Mouse (Mus musculus) gastrocnemius, postnatal 25 days (tissue): ENCODE measurements around the gene Fancd2. TPM values are rescaled to one million over a fixed set of nuclear protein-coding genes. Genes with fewer than 3 reads are reported as not detected.

ENCODE experiments used
- DNase-seq: peaks from one replicate; pipeline ENCODE4 v3.0.0; 2022
- long read RNA-seq, 2 experiments: library from polyadenylated mRNA; stranded (forward); transcript quantifications; one replicate each; pipeline ENCODE4 v2.0.0; 2021
- total RNA-seq, 2 experiments: library from RNA; stranded (reverse); gene quantifications; 1 replicate in 1 of 2; 2 replicates in 1 of 2; pipeline ENCODE4 v1.2.3; 2021

Gene Fancd2
- total RNA-seq = under 1 TPM; 0.41 to 0.56 TPM
- long read RNA-seq, experiment 1, partial matches to known transcripts = 0 of 14 reads
- long read RNA-seq, experiment 1, other reads (novel, unspliced or antisense) = 14 of 14 reads
- long read RNA-seq, experiment 2, partial matches to known transcripts = 0 of 17 reads
- long read RNA-seq, experiment 2, other reads (novel, unspliced or antisense) = 17 of 17 reads

GRCm38 (mm10) chr6:113530932-113531839, at the start of gene Fancd2, which contains the start of gene Emc3:
TSS of gene Fancd2 (plus strand) at chr6:113531682.
TSS of gene Emc3 (minus strand) at chr6:113531652.
- peak; percentile 85 for DNase-seq

- peak; percentile 39 for DNase-seq
Observed at GRCm38 (mm10) chr6:113482477-113483099, 48.9 kb upstream of the Fancd2 start.

DNA sequence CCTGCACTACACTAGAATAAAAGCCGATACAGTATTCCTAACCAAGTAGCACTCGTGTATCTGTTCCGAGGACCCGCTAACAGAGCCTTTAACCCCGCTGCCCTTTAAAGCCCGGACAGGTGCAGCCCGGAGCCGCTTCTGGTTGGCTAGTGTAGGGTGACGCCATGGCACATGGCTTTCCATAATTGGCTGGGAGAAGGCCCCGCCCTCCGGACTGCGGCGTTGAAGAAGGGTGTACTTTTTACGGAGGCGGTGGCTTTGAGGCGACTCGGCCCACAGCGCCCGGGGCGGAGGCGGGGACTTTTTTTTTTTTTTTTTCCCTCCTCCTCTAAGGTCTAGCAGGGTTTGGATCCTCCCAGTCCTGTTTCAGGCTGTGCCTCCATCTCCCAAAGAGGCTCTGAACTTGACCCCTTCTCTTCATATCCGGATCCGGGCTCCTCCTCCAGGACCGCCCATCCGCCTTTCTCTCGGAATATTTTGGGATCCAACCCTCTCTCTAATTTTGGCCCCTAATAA, 48.3 kb upstream of the Fancd2 start, which contains the start of gene Creld1:
Gene Creld1, plus strand, starts transcription at position 198 of the 516 bp plus-strand sequence.
- DNase-seq = peak; percentile 96

GRCm38 (mm10) chr6:113483729-113484128, 47.8 kb upstream of the Fancd2 start:
- DNase-seq = no peak

DNA sequence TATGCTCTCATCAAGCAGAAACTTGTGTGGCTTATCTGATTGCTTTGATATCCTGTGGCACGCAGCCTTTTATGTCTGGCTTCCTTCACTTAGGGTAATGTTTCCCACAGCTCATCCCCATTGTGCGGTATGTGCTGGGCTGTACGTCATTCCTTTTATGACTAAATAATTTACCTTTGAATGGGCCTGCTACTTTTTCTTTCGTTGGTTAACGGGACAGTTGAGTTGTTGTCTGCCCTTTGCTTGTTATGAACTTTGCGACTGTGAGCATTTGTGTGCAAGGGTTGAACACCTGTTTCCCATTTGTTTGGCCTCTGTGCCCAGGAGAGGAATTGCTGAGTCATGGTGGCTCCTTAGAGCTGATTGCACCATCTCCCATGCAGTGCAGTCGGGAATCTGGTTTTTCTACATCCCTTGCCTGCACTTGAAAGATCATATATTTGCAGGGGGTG, 44.3 kb upstream of the Fancd2 start:
- DNase-seq = peak; percentile 47

DNA sequence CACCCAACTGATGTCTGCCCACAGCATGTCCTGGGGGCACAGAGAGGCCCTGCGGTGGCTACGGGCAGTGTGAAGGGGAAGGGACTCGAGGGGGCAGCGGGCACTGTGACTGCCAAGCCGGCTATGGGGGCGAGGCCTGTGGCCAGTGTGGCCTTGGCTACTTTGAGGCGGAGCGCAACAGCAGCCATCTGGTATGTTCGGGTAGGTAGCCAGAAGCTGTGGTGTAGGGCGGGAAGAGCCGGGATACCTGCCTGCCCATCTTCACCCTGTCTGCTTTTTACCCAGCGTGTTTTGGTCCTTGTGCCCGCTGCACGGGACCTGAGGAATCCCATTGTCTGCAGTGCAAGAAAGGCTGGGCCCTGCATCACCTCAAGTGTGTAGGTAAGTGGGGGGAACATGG, 42.1 kb upstream of the Fancd2 start:
- DNase-seq = no peak

DNA sequence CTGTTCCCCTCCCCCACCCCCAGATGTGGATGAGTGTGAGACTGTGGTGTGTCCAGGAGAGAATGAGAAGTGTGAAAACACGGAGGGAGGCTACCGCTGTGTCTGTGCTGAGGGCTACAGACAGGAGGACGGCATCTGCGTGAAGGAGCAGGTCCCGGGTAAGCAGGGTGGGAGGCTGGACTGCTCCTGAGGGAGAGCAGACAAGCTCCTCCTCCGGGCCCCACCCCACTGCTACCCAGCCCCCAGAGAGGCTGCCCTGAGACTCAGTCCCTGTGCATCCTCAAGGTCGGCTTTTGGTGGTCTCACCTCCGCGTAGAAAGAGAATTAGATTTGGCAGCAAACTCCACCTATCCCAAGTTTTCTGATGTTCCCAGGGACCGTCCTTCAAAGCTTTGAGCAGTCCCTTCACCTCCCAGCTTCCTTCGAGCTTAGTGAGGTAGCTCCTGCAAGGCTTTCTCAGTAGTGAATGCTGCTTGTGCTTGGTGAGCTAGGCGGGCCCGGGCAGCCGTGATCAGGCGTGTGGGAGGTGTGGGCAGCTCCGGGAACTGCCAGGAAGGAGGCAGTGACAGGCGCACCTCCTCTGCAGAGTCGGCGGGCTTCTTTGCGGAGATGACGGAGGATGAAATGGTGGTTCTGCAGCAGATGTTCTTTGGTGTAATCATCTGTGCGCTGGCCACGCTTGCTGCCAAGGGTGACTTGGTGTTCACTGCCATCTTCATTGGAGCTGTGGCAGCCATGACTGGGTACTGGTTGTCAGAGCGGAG, 39.2 kb upstream of the Fancd2 start:
- DNase-seq = no peak

DNA sequence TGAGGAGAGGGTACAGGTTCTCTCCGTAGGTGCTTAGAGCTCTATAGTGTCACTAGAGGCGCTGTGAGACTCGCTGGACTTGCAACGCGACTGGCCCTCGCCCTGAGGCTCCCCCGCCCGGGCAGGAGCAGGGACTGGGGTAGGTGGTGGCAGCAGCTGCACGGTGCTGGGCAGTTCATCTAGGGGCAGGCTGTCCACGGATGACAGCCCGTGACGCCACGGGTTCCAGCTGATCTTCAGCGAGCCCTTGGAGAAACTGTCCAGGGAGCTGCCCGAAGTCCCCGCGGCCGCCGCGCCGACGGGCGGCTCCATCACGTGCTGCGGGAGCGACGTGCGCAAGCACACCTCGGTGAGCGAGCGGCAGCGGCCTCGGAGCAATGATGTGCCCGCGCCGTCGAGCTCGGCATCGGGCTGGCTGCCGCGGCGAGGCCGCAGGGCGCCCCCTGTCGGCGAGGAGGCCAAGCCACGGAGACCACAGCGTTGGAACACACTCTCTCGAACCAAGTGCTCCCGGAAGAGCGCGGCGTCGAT, 37.2 kb upstream of the Fancd2 start:
- DNase-seq = peak; percentile 76

GRCm38 (mm10) chr6:113495071-113495675, 36.3 kb upstream of the Fancd2 start:
- peak; percentile 50 for DNase-seq

DNA sequence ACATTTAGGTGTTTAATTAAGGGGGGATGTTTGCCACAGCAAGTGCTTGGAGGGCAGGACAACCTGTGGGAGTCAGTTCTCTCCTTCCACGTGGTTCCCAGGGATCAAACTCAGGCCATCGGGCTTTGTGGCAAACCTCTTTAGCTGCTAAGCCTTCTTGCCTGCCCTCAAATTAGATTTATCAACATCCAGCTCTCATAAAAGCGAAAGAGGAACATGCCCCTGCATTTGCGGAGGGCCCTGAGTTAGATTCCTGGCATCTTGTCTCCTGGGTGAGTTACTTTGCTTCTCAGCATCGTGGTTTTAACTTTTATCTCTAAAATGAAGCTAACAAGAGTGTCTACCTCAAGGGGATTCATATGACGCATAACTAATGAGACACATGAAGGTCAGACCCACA, 32.1 kb upstream of the Fancd2 start:
- no peak for DNase-seq

DNA sequence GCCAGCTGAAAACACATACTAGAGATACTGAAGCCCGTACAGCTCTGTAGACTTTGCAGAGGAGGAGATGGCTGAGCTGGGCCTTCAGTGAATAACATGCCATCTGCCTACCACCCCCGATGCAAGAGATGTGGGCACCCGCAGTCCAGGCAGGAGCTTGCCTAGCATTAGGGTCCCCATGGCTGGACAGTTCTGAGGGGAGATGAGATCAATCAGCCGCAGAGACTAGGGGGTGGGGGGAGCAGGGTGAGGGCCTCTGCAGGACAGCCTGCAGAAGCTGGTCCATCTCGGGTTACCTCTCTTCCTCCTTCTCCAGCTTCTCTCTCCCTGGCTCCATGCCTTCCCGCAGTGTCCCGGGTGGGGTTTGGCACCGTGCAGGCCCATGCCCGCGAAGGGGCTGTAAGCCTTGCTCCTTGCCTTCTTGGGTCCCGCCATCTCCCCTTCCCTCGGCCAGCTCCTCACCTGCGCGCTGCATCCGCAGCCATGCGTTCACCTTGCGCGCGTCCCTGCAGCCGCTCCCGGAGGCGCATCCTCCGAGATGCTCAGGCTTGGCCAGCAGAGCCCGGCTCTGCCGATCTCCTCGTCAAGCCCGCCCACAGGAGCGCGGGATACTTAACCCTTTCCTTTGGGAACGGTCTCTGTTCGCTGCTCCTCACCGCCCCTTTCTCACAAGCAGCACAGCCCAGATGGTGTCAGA, 29.9 kb upstream of the Fancd2 start, which contains the start of gene Prrt3:
Gene Prrt3, minus strand, starts transcription at position 544 of the 697 bp plus-strand sequence.
- no peak for DNase-seq

DNA sequence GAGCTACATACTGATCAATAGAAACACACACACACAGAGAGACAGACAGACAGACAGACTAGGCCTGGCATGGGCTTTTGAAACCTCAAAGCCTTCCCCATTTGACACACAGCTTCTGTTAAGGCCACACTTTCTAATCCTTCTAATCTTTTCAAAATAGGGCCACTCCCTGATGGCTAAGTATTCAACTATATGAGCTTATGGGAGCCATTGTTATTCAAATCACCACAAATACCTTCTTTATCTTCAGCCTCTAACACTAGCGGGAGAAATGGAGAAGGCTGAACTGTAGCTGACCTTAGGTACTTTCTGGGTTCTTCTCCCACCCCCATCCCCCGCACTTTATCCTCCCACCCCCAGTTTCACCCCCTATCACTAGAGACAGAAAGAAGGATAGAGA, 28.7 kb upstream of the Fancd2 start:
- no peak for DNase-seq

DNA sequence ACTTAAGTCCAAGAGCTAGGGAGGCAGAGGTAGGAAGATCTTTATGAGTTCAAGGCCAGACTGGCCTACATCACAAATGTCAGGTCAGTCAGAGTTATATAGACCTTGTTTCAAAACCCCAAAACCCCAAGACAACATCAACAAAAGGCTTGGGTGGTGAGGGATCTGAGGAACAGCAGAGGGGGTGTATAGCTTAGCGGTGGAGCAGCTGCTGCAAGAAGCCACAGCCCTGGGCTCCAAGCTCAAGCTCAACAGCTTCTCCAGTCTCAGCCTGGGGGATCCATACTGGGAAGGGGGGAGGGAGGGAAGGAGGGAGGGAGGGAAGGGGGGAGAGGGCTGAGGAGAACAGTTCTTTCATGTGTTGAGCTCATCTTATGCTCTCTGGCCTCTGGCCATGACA, 25.8 kb upstream of the Fancd2 start:
- DNase-seq = no peak

DNA sequence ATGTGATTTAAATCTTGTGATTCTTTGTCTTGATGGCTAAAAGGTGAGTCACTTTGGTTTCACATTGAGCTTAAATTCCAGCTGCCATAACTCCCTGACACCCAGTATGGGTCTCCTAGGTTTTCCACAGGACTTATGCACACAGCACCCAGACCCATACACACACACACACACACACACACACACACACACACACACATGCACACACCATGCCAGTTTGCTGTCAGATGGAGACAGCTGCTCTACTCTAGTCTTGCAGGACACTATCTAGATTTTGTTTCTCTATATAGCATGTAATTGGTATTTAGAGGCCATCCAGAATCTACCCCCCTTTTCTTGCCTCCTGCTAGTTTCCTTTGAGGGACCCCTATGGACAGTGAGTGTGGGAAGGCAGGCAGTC, 24.4 kb upstream of the Fancd2 start:
- no peak for DNase-seq

DNA sequence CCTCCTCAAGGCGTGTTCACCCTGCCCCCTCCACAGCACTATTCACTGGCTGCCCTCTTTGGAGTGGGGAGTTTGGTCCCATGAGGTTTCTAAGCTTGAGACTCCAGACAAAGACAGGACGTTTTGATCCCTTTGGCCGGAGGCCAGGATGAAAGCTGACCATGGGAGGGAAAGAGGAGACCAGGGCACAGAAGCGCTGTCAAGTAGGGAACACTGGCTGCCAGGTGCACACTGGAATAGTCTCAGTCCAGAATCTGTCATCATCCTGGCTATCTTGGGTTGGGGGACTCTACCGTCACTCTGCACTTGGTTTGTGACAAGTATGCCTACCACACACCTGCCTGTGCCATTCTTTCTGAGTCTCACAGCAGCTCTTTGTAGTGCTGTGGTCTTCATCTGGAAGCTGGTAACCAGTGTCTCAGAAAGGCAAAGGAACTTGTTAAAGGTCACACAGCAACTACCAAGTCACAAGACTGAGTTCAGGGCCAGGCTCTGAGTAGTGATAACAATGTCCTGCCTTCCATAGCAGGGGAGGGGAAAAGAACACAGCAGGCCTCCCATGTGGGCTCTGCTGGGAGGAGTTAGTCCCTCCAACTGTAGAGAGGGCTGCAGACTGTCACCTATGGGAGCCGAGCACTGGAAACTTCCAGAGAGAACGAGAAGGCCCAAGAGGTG, 23.1 kb upstream of the Fancd2 start:
- DNase-seq = peak; percentile 75

GRCm38 (mm10) chr6:113508947-113509280, 22.6 kb upstream of the Fancd2 start:
- peak; percentile 75 for DNase-seq

DNA sequence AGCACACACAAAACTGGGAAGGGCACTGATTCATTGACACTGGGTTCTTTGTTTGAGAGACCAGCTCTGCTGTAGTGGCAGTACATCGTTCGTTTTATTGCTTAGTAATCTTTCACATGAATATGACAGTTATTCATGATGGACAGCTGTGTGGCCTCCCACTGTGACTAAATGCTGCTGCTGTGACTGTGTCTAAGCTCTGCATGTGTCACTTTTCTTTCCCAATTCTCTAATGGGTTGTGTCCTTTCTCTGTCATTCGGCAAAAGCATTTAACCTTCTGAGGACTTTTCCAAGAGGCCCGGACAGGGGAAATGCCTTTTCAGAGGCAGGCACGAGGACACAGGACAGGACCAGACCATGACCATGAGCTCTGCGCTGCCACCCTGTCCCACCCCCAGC, 17.5 kb upstream of the Fancd2 start:
- no peak for DNase-seq

DNA sequence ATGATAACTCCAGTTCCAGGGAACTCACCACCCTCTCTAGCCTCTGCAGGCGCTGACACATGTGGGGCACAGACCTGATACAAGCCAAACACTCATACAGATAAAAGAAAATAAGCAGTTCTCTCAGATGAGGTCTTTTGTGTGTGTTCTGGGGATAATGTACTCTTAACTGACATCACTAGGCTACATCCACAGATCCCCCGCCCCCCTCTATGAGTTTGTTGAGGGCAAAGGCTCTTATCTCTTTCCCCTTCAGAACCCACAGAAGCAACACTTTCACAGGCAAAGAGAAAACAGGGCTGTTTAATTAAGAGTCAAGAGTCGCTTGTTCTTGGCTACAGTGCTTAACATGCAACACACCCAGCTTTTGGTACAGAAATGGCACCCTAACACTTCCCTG, 16.9 kb upstream of the Fancd2 start:
- DNase-seq = no peak

DNA sequence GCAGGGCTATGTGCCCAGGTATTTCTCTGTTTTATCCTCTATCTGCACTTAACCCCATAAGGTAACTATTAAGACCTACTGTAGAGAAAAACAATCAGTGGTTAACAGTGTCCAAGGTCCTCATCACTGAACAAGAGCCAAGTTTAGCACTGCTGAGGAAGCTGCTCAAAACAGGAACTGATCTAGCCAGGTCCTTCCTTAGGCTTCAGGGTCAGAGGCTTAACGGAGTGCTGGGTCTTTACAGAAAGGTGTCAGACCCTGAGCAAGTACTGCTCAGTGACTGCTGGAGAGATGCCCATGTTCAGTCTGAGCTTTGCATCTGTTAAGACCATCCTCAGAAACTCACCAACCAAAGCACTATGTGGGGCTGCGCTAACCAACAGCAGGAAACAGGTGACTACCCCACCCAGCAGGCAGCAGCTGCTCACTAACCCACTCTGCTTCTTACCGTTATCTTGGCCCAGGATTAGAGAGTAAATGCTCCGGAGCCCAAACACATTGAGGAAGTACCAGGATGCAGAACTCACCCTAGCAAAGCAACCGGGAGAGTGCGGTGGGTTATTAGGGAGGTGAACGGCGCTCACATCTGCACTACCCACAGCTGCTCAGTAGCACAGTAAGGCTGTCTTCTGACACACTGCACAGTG, 13.9 kb upstream of the Fancd2 start:
- DNase-seq = no peak
